Mouse (Mus musculus) cerebellum, adult 2 months (tissue): ENCODE measurements around the gene Tdrd7. TPM values are rescaled to one million over a fixed set of nuclear protein-coding genes. Genes with fewer than 3 reads are reported as not detected.

Experiments
- DNase-seq, 2 experiments: peaks; one replicate each; pipeline ENCODE4 v3.0.0; 2021
- H3K27ac ChIP-seq: fragments of 200-500 bp; 2 replicates; pipeline ENCODE4 v1.5.1; 2012; ENCODE audit warnings: low read length, control low read depth, inconsistent platforms; ENCODE audit not compliant: insufficient read depth
- H3K27me3 ChIP-seq: fragments of 200-500 bp; 2 replicates; pipeline ENCODE4 v1.6.1; 2012; ENCODE audit warnings: inconsistent platforms, mild to moderate bottlenecking, low read length, moderate library complexity; ENCODE audit not compliant: control insufficient read depth, insufficient read depth
- H3K4me1 ChIP-seq: fragments of 200-500 bp; 2 replicates; pipeline ENCODE4 v1.6.1; 2011; ENCODE audit warnings: low read length; ENCODE audit not compliant: control insufficient read depth, insufficient read depth
- H3K4me3 ChIP-seq: fragments of 200-500 bp; replicated peaks from 2 replicates; pipeline ENCODE3; 2011; ENCODE audit warnings: mild to moderate bottlenecking, low read depth, low read length, control low read depth; ENCODE audit not compliant: insufficient read depth
- CTCF ChIP-seq: fragments of 200-500 bp; IDR thresholded peaks from 2 replicates; pipeline ENCODE4 v1.5.1; 2011; ENCODE audit warnings: low read depth, mild to moderate bottlenecking, control low read depth, low read length, moderate library complexity, borderline replicate concordance; ENCODE audit not compliant: insufficient read depth
- POLR2A ChIP-seq: fragments of 200-500 bp; IDR thresholded peaks from 2 replicates; pipeline ENCODE4 v1.6.1; 2011; ENCODE audit warnings: low read length, control low read depth, borderline replicate concordance; ENCODE audit not compliant: insufficient read depth
- WGBS: fragments of 180-500 bp; shearing (Covaris S2); methylation state at CpG from one replicate; pipeline ENCODE4 v1.1.7; 2018; 5-methylcytosine and 5-hydroxymethylcytosine counted together
- polyA plus RNA-seq: library from polyadenylated mRNA; depleted of rRNA; stranded (reverse); fragments of >200 nt; gene quantifications from 2 replicates; pipeline ENCODE4 v1.2.3, GENCODE M21; 2012; rRNA removed

Gene Tdrd7
- 29.6 and 31.7 TPM in 2 replicates for polyA plus RNA-seq

DNA sequence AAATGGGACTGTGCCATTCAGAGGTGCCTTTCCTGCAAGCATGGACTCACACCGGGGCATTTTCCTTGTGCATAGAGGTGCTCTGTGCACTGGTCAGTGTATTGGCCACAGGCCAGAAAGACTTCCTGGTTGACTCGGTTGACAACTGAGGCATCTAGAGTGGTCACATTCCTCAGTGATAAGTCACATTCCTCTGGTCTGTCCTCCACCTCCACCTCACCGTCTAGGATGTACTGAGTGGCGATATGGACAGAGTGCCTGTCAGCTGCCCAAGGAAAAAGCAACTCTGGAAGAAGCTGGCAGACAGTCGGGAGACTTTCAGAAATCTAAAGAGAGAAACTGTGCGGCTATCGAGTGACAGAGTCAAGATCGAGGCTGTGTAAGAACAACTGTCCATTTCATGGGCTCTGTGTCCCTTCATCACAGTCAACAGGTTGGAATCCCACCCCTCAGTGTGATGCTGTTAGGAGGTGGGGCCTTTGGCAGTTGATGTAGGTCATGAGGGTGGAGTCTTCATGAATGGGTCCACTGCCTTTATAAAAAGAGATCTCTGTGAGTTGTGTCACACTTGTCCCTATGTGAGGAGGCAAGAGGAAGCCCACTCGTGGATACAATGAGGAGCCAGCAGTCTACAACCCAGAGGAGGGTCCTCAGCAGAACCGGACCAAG is at the start of gene Tdrd7:
TSS of gene Tdrd7 (plus strand) at position 564 of the 669 bp plus-strand sequence.
- WGBS = 72% methylated on average over 10 of the region's 10 CpGs
- TF ChIP-seq CTCF (no peak), POLR2A (no peak)
- no peak for DNase-seq

DNA sequence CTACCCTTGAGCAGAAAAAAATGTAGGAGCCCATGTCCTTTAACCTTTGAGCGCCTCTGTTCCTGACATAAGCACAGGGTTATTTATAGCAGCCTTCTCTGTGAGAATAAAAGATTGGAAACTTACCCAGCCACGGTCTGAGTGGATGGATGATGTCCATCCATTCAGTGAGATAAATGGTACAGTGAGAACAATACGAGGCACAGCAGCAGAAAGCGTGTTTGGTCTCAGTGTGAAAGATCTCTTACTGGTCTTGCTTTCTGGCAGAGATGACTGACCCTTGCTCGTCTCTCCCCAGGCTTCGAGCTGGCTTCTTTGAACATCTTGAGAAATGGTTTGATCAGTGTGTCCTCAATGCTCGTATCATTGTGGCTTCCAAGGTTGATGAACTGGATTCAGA is 48.0 kb upstream of the Tdrd7 start:
- TF ChIP-seq CTCF (no peak), POLR2A (no peak)
- DNase-seq = no peak
- Histone ChIP-seq H3K4me3 (no peak overlapping the region), H3K27ac (no peak overlapping the region), H3K4me1 (no peaks in the 10 kb centered on the region), H3K27me3 (no peaks in the 10 kb centered on the region)
- 53% methylated on average over 7 of the region's 7 CpGs for WGBS

More for the DNA sequence above, at the start of gene Tdrd7:
- H3K27me3 ChIP-seq = no peaks in the 10 kb centered on the region
- no peak within 1 kb of the TSS for H3K4me3 ChIP-seq
- no peak within 1 kb of the TSS for H3K27ac ChIP-seq
- H3K4me1 ChIP-seq = no peaks in the 10 kb centered on the region

DNA sequence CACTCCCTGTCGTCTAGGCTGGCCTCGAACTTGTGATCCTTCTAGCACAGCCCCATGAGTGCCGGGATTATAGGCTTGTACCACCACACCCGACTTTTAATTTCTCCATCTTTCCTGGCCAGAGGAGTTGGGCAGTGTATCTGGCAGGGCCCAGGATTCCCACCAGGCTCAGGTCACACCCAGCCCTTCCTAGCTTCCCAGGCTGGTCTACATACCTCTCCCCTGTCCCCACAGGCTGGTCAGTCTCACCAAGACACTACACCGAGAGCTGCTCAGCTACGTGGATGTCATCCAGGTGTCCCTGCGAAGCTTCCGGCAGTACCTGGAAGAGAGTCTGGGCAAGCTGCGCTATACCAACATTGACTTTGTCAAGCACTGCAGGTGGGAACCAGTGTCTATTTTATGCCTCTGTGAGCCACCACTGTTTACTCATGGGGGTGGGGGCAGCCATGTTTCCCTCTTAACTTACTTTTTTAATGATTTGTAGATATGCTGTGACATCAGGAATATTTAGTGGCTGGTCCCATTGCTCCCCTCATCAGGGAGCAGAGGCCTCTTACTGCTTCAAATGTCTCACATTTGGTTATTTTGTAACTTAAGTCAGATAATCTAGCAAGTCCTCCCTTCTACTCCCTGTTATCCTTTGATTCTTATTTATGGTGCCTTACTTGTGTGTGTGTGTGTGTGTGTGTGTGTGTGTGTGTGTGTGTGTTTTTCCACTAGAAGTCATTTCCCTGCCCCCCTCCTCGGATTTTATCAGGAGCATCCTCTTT is 43.3 kb upstream of the Tdrd7 start:
- H3K4me1 ChIP-seq = no peaks in the 10 kb centered on the region
- H3K27ac ChIP-seq = no peak overlapping the region
- no peak overlapping the region for H3K4me3 ChIP-seq
- WGBS = 90% methylated on average over 10 of the region's 10 CpGs
- DNase-seq = no peak
- no peak for TF ChIP-seq CTCF
- no peak for TF ChIP-seq POLR2A
- no peaks in the 10 kb centered on the region for H3K27me3 ChIP-seq

DNA sequence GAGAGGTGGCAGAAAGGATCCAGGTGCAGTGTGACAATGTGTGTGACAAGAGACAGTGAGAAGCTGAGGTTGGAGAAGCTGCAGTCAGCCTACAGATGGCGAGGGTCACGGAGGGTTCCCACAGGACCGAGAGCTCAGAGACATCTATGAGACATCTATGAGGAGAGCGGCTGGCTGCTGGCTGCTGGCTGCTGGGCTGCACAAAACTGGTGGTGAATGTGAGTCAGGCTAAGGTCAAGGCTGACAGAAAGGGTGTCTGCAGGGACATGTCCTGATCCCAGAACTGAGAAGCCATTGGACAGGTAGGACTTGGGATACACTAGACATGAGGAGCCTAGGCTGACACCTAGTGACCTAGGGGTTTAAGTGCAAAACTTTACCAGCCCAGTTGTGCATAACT is 41.1 kb upstream of the Tdrd7 start:
- Histone ChIP-seq H3K27me3 (no peaks in the 10 kb centered on the region), H3K27ac (no peak overlapping the region), H3K4me1 (no peaks in the 10 kb centered on the region), H3K4me3 (no peak overlapping the region)
- 80% methylated on average over 4 of the region's 4 CpGs for WGBS
- DNase-seq = no peak
- TF ChIP-seq CTCF = no peak
- no peak for TF ChIP-seq POLR2A

DNA sequence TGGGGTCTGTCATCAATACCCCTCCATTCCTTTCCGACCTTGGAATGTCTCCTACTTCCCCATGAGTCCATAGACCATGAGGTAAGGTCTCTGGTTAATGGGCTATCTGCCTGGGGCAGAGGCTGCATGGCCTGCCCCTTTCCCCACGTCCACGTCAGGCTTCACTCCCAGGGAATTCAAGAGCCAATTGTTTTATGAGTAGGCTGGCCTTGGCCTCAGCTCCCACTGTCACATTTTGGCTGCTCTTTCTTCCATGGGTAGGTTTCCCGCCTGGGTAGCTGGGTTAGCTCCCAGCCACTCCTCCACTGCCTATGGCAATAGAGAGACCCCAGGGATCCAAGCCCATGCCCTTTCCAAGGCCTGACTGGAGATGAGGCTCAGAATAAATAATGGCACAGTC is 36.6 kb upstream of the Tdrd7 start:
- Histone ChIP-seq H3K27me3 (no peaks in the 10 kb centered on the region), H3K4me1 (no peaks in the 10 kb centered on the region), H3K4me3 (no peak overlapping the region), H3K27ac (no peak overlapping the region)
- TF ChIP-seq POLR2A (no peak), CTCF (no peak)
- no peak for DNase-seq
- WGBS = 44% methylated on average over 4 of the region's 4 CpGs

DNA sequence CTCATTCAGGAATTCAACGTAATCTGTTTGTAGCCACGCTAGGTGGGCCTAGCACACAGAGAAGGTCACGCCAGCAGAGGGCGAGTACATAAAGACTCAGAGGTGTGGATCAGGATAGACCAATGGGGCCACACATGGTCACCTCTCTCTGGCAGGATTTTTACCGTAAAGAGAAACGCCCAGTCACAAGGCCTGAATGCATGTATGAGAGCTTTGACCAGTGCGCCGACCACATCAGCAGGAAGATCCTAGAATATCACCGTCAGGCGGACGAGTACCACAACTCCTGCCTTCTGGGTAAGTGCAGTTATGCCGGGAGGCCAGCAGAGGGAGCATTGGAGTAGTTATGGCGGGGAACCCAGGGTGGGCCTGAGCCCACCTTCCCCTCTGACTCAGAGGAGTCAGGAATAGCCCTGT is 23.5 kb upstream of the Tdrd7 start:
- Histone ChIP-seq H3K4me3 (no peak overlapping the region), H3K27ac (no peak overlapping the region), H3K27me3 (no peaks in the 10 kb centered on the region), H3K4me1 (no peaks in the 10 kb centered on the region)
- DNase-seq = peak; percentile 17 to 30
- TF ChIP-seq POLR2A = no peak
- TF ChIP-seq CTCF = peak; percentile 78; the same call in 1 of the 2 replicates
- 26% methylated on average over 13 of the region's 13 CpGs for WGBS

DNA sequence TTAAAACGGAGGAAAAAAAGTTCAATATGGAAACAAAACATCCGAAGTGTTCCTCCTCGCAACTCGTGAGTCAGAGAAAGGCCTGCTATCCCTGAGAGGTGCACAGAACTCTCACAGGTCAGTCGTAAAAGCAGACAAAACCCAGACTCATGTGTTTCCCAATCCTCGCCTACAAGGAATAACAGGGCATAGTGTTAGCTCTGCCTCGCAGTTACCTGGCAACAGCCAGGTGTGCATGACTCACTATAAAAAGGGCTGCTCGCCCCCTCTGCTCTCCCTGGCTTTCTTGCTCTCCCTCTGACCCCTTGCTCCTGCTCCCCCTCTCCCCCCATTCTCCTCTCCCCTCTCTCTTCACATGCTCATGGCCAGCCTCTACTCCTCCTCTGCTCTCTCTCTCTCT is 17.4 kb upstream of the Tdrd7 start:
- WGBS = 86% methylated on average over 8 of the region's 8 CpGs

DNA sequence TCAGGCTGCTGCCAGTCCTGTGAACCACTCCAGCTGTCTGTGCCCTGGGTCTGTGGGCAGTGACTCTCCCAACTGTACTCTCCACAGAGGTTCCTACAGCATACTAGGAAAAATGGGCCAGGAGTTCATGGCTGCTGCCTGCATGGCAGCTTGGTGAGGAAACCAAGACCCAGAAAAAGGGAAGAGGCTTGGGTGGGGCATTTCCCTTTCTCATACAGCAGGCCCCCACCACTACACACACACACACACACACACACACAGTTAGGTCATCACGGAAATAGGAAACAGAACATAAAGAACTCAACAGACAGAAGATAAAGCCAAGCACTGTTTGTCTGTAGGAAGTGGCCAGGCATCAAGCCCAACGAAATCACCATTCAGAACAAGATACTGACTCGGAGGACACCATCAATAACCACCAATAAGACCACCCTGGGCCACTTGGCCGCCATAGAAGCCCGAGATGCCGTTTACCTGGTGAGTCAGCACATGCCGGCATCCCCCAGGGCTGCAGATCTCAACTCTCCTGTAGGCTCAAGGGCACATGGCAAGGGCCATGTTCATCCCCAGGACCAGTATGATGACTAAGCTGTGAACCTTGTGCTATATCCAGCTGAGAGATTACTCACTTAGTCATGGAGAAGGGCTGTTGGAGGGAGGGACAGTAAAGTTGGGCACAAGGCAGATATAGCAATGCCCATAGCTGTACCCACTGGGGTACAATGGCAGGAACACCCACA is 15.9 kb upstream of the Tdrd7 start:
- no peaks in the 10 kb centered on the region for H3K27me3 ChIP-seq
- no peaks in the 10 kb centered on the region for H3K4me1 ChIP-seq
- no peak for TF ChIP-seq POLR2A
- no peak for TF ChIP-seq CTCF
- no peak for DNase-seq
- H3K4me3 ChIP-seq = no peak overlapping the region
- H3K27ac ChIP-seq = no peak overlapping the region
- WGBS = 80% methylated on average over 7 of the region's 7 CpGs

More for the DNA sequence above, 17.4 kb upstream of the Tdrd7 start:
- Histone ChIP-seq H3K27ac (no peak overlapping the region), H3K27me3 (no peaks in the 10 kb centered on the region), H3K4me1 (no peaks in the 10 kb centered on the region), H3K4me3 (no peak overlapping the region)
- no peak for DNase-seq
- TF ChIP-seq POLR2A (no peak), CTCF (no peak)
